Mouse (Mus musculus) thymus, adult 2 months (tissue): ENCODE data around the gene Znrf1.

ENCODE experiments used
- CTCF ChIP-seq: fragments of 200-500 bp; IDR thresholded peaks from 2 replicates; pipeline ENCODE4 v1.5.1; 2012; ENCODE audit warnings: mild to moderate bottlenecking, control low read depth, low read length, moderate library complexity, borderline replicate concordance; ENCODE audit not compliant: control insufficient read depth, poor library complexity, insufficient read depth; ENCODE audit errors: extremely low read depth
- POLR2A ChIP-seq: fragments of 200-500 bp; IDR thresholded peaks from 2 replicates; pipeline ENCODE4 v1.6.1; 2012; ENCODE audit warnings: mild to moderate bottlenecking, low read length, control low read depth, moderate library complexity; ENCODE audit not compliant: control insufficient read depth, poor library complexity, insufficient read depth; ENCODE audit errors: extremely low read depth

GRCm38 (mm10) chr8:111543712-111544380, 7.9 kb downstream of the Znrf1 start:
- no peak for TF ChIP-seq CTCF
- TF ChIP-seq POLR2A = no peak
